Mouse (Mus musculus) urinary bladder, adult 18-20 months (tissue): ENCODE results near the gene Ehd2.

Experiments used
- DNase-seq, 2 experiments: peaks; one replicate each; pipeline ENCODE4 v3.0.0; 2022; ENCODE audit warnings: low spot score in 2 of 2, mixed read lengths in 2 of 2

Ehd2 gene

GRCm38 (mm10) chr7:15975451-15975850, 8.1 kb upstream of the Ehd2 start:
- no peak for DNase-seq

DNA sequence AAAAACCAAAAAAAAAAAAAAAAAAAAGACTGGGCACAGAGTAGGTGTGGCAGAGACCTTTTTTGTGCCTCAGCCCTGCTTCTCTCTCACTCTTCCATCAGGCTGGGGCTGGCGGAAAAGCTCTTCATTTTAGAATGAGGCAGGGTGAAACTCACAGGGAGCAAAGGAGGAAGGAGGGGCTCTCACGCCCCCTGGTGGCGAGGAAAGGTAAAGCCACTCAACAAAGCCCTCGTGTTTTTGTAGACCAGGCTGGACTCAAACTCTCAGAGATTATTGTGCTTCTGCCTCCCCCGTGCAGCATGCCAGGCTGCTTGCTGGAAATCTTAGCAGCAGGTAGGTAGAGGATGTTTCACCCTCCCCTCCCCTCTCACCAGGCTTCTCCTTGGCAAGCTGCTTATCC, 7.3 kb upstream of the Ehd2 start:
- peak in 1 of 2 experiments; percentile 42 for DNase-seq

GRCm38 (mm10) chr7:15972247-15972646, 4.9 kb upstream of the Ehd2 start:
- DNase-seq, result no peak

DNA sequence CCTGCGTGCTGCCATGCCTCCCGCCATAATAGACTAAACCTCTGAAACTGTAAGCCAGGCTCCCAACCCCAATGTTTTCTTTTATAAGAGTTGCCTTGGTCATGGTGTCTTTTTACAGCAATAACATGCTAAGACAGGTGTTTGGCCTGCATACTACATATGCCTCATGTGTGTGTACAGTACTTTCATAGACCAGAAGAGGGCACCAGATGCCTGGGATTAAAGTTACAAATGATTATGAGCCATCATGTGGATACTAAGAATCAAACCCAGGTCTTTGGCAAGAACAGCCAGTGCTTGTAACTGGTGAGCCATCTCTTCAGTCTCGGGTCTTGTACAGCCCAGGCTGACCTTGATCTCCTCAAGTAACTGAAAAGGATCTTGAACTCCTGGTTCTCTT, 2.3 kb upstream of the Ehd2 start:
- no peak for DNase-seq

DNA sequence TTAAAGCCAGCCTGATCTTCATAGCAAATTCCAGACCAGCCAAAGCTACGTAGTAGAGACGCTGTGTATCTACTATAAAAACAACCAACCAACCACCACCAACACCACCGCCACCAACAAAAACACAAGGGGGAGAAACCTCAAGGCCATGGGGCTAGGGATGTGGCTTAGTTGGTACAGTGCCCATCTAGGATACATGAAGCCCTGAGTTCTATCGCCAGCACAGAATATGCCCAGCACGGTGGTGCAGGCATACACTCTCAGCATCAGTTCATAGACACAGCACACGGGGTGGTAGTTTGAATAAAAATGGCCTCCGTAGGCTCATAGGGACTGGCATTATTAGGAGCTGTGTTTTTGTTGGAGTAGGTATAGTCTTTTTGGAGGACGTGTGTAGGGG, 955 bp upstream of the Ehd2 start:
- no peak for DNase-seq

DNA sequence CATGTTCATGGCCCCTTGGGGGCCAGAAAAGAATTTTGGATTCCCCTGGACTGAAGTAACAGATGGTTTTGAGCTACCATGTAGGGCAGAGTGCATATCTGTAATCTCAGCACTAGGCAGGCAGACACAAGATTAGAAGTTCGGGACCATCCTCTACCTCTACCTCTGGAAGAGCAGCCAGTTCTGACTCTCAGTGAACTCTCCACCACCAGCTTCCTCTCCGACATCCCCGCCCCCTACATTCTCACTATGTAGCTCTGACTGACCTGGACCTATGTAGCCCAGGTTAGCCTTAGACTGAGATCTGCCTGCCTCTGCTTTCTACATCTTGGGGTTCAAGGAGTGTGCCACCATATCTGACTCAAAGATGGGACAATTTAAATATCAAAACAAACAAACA, 878 bp downstream of the Ehd2 start:
- DNase-seq, result no peak

DNA sequence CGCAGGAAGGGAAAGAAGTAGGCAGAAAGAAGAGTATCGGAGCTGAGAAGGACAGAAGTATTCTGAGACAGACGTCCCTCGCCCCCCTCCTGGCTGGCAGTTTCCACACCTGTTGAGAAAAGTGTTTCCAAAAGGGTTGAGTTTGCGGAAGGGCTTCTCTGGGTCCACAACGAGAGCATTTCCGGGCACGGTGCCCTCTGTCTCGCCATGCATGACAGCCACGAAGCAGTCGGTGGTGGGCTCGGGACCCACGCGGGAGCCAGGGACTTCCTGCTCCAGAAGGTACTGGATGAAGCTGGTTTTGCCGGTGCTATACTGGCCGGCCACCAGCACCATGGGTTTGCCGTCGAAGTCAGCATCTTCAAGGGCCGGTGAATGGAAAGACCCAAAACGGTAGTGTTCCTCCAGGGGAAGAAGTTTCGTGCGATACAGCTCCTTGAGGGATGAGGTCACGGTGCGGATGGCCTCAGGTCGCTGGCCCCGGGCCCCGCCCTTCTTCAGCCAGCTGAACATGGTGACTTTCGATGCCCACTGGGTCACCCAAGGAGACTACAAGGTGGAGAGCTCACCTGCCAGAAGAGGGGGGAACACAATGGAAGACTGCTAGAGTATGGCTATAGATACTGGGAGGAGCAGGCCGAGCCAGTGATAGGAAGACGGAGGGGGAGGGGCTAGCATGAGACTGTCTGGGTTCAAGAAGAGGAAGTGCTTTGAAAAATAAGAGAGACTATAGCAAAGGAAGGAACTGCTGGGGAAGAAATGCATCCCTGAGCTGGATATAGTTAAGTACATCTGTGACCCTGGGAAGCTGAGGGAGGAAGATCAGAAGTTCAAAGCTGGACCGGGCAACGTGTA, 3.3 kb downstream of the Ehd2 start:
- no peak for DNase-seq

GRCm38 (mm10) chr7:15962311-15963288, 4.8 kb downstream of the Ehd2 start:
- peak in 1 of 2 experiments; percentile 77 for DNase-seq

DNA sequence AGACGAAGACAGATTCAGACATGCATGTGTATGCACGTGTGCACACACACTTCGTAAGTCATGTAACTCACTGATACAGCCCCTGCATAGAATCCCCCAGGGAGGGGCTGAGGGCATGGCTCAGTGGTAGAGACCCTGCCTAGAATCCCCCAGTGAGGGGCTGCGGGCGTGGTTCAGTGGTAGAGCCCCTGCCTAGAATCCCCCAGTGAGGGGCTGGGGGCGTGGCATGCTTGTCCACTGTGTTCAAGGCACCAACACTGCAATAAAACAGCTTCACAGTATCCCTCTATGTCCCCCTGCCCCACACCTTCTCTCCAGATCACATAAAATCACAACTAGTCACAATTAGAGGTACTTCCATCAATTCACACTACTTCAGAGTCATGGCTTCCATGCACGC, 5.6 kb downstream of the Ehd2 start:
- DNase-seq, result no peak

DNA sequence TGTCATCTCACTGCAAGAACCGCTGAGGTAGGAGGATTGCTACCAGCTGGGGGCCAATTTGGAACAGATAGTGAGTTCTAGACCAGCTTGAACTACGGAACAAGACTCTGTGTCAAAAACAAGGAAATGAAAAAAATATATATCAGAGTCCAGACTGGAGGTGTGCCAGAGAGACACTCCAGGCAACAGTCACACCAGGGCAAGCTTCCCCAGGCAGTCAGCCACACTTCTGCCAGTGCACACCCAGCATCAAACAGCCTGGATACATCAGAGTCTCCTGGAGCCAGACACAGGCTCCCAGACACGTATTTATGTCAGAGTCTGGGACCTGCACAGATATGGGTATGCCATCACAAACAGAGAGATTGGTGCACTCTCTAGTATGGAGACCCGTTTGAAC, 6.1 kb downstream of the Ehd2 start:
- no peak for DNase-seq

GRCm38 (mm10) chr7:15960691-15961090, 6.7 kb downstream of the Ehd2 start:
- DNase-seq, result no peak

GRCm38 (mm10) chr7:15956143-15956542, 11.2 kb downstream of the Ehd2 start:
- no peak for DNase-seq

GRCm38 (mm10) chr7:15955509-15955908, 11.9 kb downstream of the Ehd2 start:
- DNase-seq, result no peak

- DNase-seq, result no peak
Observed at GRCm38 (mm10) chr7:15954978-15955443, 12.4 kb downstream of the Ehd2 start.

DNA sequence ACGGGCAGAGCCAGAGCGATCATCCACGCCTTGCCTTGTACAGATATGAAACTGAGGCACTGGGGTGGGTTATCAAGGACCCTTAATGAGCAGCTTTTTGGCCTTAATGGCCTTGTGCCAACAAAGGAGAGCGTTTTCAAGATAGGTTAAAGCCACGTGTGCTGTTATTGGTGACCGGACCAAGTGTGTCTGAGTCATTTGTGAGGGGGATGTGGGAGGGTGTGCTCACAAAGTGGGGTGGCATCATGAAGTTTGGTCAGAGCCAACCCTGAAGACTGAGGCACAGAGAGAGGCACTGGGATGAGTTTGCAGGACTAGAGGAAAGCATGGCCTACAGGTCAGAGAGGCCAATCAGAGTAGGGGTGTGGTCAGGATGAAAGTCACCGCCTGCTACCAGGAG, 12.9 kb downstream of the Ehd2 start:
- no peak for DNase-seq

- no peak for DNase-seq
Observed at GRCm38 (mm10) chr7:15953307-15954074, 13.9 kb downstream of the Ehd2 start.

DNA sequence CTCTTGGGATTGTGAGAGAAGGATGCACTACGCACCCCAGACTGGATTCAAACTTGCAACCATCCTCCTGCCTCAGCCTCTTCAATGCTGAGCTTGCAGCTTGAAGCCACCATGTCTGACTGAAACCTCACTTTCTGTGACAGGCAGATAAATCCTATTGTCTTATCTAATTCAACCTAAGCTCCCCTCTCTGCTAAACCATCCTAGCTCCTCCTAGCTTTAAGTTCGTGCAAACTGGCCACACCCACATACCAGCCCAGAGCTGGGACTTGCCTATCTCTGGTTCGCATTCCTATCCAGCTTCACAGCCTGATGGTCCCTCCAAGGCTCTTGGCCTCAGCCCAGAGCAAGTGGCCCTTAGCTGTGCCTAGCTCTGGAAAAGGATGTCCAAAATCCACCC, 15.0 kb downstream of the Ehd2 start:
- DNase-seq, result no peak

- DNase-seq, result no peak
Observed at GRCm38 (mm10) chr7:15950008-15950407, 17.4 kb downstream of the Ehd2 start.

DNA sequence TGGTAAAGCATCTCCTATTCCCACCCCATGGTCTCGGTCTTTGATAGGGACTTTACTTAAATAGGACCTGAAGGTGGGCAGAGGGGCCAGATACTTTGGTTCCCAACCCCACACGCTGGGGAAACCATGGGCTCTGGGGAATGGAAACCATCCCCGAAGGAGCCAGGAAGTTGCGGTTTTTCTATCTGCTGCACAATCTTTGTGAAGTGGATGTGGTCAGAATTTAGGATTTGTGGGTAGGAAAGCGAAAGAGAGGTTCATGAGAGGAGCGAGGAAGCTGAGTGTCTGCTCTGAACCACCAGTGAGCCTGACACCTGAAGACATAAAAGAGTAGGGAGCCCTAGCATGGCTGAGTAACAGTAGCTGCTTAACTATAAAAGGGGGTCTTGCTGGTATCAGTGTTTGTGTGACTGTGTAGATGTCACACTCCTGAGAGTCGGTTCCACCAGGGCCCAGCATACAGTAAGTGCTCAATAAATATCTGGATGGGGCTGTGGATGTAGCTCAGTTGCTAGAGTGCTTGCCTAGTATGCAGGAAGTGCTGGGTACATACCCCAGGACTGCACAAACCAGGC, 18.1 kb downstream of the Ehd2 start:
- DNase-seq, result no peak

DNA sequence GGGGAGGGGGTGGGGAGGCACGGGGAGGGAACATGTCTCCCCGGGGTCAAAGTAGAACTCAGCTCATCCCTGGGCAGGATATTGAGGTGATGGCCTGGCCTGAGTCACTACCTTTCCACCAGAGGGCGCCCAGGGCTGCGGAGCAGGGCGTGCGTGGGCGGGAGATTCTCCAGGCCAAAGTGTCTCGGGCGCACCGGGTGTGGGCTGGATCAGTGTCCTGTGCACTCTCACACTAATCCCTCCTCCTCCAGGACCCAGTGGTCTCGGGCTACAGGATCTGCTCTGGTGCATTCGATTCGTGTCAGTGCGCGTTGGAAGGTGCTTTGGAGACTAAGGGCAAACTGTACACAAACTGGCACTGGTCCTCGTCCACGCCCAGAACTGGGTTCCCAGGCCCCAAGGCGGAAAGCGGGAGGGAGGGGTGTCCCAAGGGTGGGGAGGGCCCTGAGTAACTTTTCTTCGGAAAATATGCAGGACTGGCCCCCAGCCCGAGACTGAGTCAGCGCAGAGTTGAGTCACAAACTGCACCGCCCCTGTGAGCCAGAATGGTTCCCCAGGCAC, 18.9 kb downstream of the Ehd2 start:
- peak; percentile 83 to 90 for DNase-seq

- DNase-seq, result no peak
Observed at GRCm38 (mm10) chr7:15947653-15948260, 19.6 kb downstream of the Ehd2 start.
